Comparison of ENCODE assay signal across 8 mouse cellular contexts in the genomic region with DNA sequence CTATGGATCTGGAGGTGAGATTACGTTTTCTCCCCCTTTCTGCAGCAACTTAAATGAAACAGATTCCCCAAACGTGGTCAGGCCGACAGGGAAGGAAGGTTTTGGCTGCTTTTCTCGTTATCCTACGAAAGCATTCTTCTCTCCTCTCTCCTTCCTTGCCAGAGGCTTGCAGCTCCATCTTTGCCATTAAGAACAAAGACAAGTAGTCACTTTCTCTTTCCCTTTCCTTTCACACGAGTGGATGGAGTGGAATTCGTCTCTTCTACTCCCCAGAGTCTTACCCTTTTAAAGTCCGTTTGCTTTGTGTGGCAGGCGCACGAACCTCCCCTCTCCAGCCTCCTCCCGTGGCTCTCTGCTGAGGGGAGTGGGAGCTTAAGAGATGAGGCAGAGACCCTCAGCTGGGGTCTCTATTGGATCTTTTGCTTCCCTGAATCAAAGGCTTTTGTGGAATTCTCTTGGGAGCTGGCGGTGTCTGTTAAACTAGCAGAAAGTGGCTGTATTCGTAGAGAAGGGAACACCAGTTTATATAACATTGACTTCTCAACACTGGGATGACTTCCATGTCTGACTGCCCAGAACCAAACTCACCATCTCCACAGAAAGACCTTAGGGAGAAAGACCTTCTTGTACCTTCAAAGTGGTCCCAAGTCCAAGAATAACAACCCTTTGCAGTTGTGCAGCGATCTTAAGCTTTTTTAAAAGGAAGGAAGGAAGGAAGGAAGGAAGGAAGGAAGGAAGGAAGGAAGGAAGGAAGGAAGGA. TPM values are rescaled to one million over a fixed set of nuclear protein-coding genes. Genes with fewer than 3 reads are reported as not detected.
DNase-seq lines count a peak whose midpoint lies in the region; ATAC-seq and TF ChIP-seq lines count a peak whose summit lies in the region.

No protein-coding gene starts in this region.

- no peak for TF ChIP-seq POLR2A in bone marrow macrophage, adult 2 months (IDR thresholded peaks at IDR 0.05; ENCODE audit: borderline replicate concordance, low read depth, low read length)

- H3K9ac ChIP-seq in kidney, postnatal 0 days (ENCODE audit: low read depth, low read length): peak overlapping the region; percentile 65
- H3K9ac ChIP-seq in forebrain, postnatal 0 days: peak overlapping the region; percentile 81
- peak overlapping the region; percentile 35; the same call in 1 of the 2 replicates for H3K9ac ChIP-seq in liver, embryonic 13.5 days
- H3K9ac ChIP-seq in stomach, embryonic 16.5 days (ENCODE audit: low read length): peak overlapping the region; percentile 74

- intact Hi-C loops in gastrocnemius, postnatal 36 days (cut with DNase I): no loop called here

- DNase-seq in kidney, postnatal 0 days (ENCODE audit: low spot score): peak; percentile 44
- DNase-seq in kidney, postnatal 10 days: no peak
- peak; percentile 63 for DNase-seq in forebrain, postnatal 0 days
- no peak for DNase-seq in liver, embryonic 13.5 days
- no peak for DNase-seq in gastrocnemius, postnatal 36 days
- no peak for DNase-seq in right cerebral cortex, adult 18-20 months

- WGBS in kidney, postnatal 0 days: 2% methylated on average over 14 of the region's 14 CpGs
- under 1% methylated on average over 14 of the region's 14 CpGs for WGBS in forebrain, postnatal 0 days
- 9% methylated on average over 14 of the region's 14 CpGs for WGBS in liver, embryonic 13.5 days (ENCODE audit: insufficient replicate concordance)
- 4% methylated on average over 14 of the region's 14 CpGs for WGBS in stomach, embryonic 16.5 days

- H3K27me3 ChIP-seq in kidney, postnatal 0 days (ENCODE audit: insufficient read depth, low read length): no peaks in the 10 kb centered on the region
- no peaks in the 10 kb centered on the region for H3K27me3 ChIP-seq in forebrain, postnatal 0 days (ENCODE audit: insufficient read depth, low read length)
- peaks cover 40% of the 10 kb centered on the region for H3K27me3 ChIP-seq in liver, embryonic 13.5 days
- H3K27me3 ChIP-seq in stomach, embryonic 16.5 days (ENCODE audit: control insufficient read depth, insufficient read depth, low read length): no peaks in the 10 kb centered on the region

- no peak for ATAC-seq in kidney, postnatal 0 days (replicated peaks; ENCODE audit: low FRiP score, low read depth)
- ATAC-seq in forebrain, postnatal 0 days: no peak
- no peak for ATAC-seq in liver, embryonic 13.5 days (ENCODE audit: low read depth)
- no peak for ATAC-seq in stomach, embryonic 16.5 days (ENCODE audit: insufficient read depth, low FRiP score)

- H3K4me2 ChIP-seq in kidney, postnatal 0 days (ENCODE audit: low read length): peak overlapping the region; percentile 94
- H3K4me2 ChIP-seq in forebrain, postnatal 0 days (ENCODE audit: low read depth): peak overlapping the region; percentile 100
- peak overlapping the region; percentile 70 for H3K4me2 ChIP-seq in liver, embryonic 13.5 days
- peak overlapping the region; percentile 100 for H3K4me2 ChIP-seq in stomach, embryonic 16.5 days (ENCODE audit: low read depth, low read length)

- peak overlapping the region; percentile 44 for H3K4me3 ChIP-seq in kidney, postnatal 0 days (replicated peaks; ENCODE audit: low read depth, low read length)
- peak overlapping the region; percentile 70 for H3K4me3 ChIP-seq in bone marrow macrophage, adult 2 months (ENCODE audit: insufficient read depth, low read length)
- peak overlapping the region; percentile 65 for H3K4me3 ChIP-seq in forebrain, postnatal 0 days (ENCODE audit: low read depth, low read length)
- peak overlapping the region; percentile 49 for H3K4me3 ChIP-seq in liver, embryonic 13.5 days (replicated peaks)
- peak overlapping the region; percentile 55 for H3K4me3 ChIP-seq in stomach, embryonic 16.5 days (replicated peaks; ENCODE audit: low read length)

- no peak for TF ChIP-seq CTCF in kidney, postnatal 0 days (IDR thresholded peaks at IDR 0.05; ENCODE audit: low read depth)
- no peak for TF ChIP-seq CTCF in bone marrow macrophage, adult 2 months (IDR thresholded peaks at IDR 0.05; ENCODE audit: low read depth, low read length)
- TF ChIP-seq CTCF in forebrain, postnatal 0 days (IDR thresholded peaks at IDR 0.05; ENCODE audit: low read depth): no peak

- no peaks in the 10 kb centered on the region for H3K9me3 ChIP-seq in kidney, postnatal 0 days (replicated peaks; ENCODE audit: low read length)
- H3K9me3 ChIP-seq in forebrain, postnatal 0 days (ENCODE audit: low read length): no peaks in the 10 kb centered on the region
- no peaks in the 10 kb centered on the region for H3K9me3 ChIP-seq in liver, embryonic 13.5 days (replicated peaks)
- no peaks in the 10 kb centered on the region for H3K9me3 ChIP-seq in stomach, embryonic 16.5 days (replicated peaks; ENCODE audit: control insufficient read depth, low read length)

- peak overlapping the region; percentile 74 for H3K27ac ChIP-seq in kidney, postnatal 0 days
- H3K27ac ChIP-seq in bone marrow macrophage, adult 2 months (ENCODE audit: insufficient read depth, low read depth, low read length): peak overlapping the region; percentile 93
- peak overlapping the region; percentile 94 for H3K27ac ChIP-seq in forebrain, postnatal 0 days (ENCODE audit: low read depth, low read length)
- H3K27ac ChIP-seq in liver, embryonic 13.5 days: no peak overlapping the region
- H3K27ac ChIP-seq in stomach, embryonic 16.5 days (ENCODE audit: low read length): peak overlapping the region; percentile 54; the same call in 1 of the 2 replicates

- peaks cover 5% of the 10 kb centered on the region for H3K4me1 ChIP-seq in kidney, postnatal 0 days (replicated peaks; ENCODE audit: insufficient read depth, low read length)
- peaks cover 28% of the 10 kb centered on the region for H3K4me1 ChIP-seq in bone marrow macrophage, adult 2 months (ENCODE audit: control insufficient read depth, insufficient read depth, low read length)
- H3K4me1 ChIP-seq in forebrain, postnatal 0 days (ENCODE audit: insufficient read depth): no peaks in the 10 kb centered on the region; the same call in 1 of the 2 replicates
- peaks cover 33% of the 10 kb centered on the region for H3K4me1 ChIP-seq in liver, embryonic 13.5 days (replicated peaks)
- peaks cover 34% of the 10 kb centered on the region for H3K4me1 ChIP-seq in stomach, embryonic 16.5 days (ENCODE audit: control insufficient read depth, insufficient read depth, low read length)

- H3K36me3 ChIP-seq in kidney, postnatal 0 days (ENCODE audit: insufficient read depth, low read length): no peaks in the 10 kb centered on the region
- H3K36me3 ChIP-seq in forebrain, postnatal 0 days (ENCODE audit: insufficient read depth): peaks cover 18% of the 10 kb centered on the region
- H3K36me3 ChIP-seq in liver, embryonic 13.5 days: no peaks in the 10 kb centered on the region
- no peaks in the 10 kb centered on the region for H3K36me3 ChIP-seq in stomach, embryonic 16.5 days (ENCODE audit: control insufficient read depth, insufficient read depth, low read length)

RNA-seq across cellular contexts. Expression of gene Pik3ip1, which starts 1.0 kb away (rescaled TPM):
- 14.8 and 15.0 TPM in 2 replicates for polyA plus RNA-seq in kidney, postnatal 0 days (2015; fragmentation: Nextera tagmentation; extraction: Ambion mirVana)
- polyA plus RNA-seq in bone marrow macrophage, adult 2 months (2012; ENCODE audit: insufficient read depth, insufficient read length, missing spikeins): 1.6 and 1.7 TPM in 2 replicates
- 36.2 and 47.8 TPM in 2 replicates for total RNA-seq in forebrain, postnatal 0 days (2014; rRNA removed)
- polyA plus RNA-seq in forebrain, postnatal 0 days (2015; fragmentation: Nextera tagmentation; extraction: Ambion mirVana): 30.3 and 37.3 TPM in 2 replicates
- 1.1 and 1.5 TPM in 2 replicates for polyA plus RNA-seq in liver, embryonic 13.5 days (2015; fragmentation: Nextera tagmentation; extraction: Ambion mirVana)
- 9.4 and 11.8 TPM in 2 replicates for polyA plus RNA-seq in stomach, embryonic 16.5 days (2015; fragmentation: Nextera tagmentation; extraction: Ambion mirVana)
- total RNA-seq in gastrocnemius, postnatal 36 days (2021): 10 to 100 TPM; 21.2 to 25.0 TPM

RNA-seq across cellular contexts. Expression of gene Patz1, which starts 42.5 kb away (rescaled TPM):
- 47.8 and 51.0 TPM in 2 replicates for polyA plus RNA-seq in kidney, postnatal 0 days (2015; fragmentation: Nextera tagmentation; extraction: Ambion mirVana)
- polyA plus RNA-seq in bone marrow macrophage, adult 2 months (2012; ENCODE audit: insufficient read depth, insufficient read length, missing spikeins): 29.9 and 32.2 TPM in 2 replicates
- total RNA-seq in forebrain, postnatal 0 days (2014; rRNA removed): 58.2 and 70.7 TPM in 2 replicates
- polyA plus RNA-seq in forebrain, postnatal 0 days (2015; fragmentation: Nextera tagmentation; extraction: Ambion mirVana): 39.5 and 43.0 TPM in 2 replicates
- 14.8 and 15.8 TPM in 2 replicates for polyA plus RNA-seq in liver, embryonic 13.5 days (2015; fragmentation: Nextera tagmentation; extraction: Ambion mirVana)
- 26.1 and 26.5 TPM in 2 replicates for polyA plus RNA-seq in stomach, embryonic 16.5 days (2015; fragmentation: Nextera tagmentation; extraction: Ambion mirVana)
- total RNA-seq in gastrocnemius, postnatal 36 days (2021): 10 to 100 TPM in 1 of 2 experiments, 1 to 10 TPM in 1; 8.3 to 19.4 TPM

Comparison
In these comparisons a context has a peak if more than half of its experiments do, and no peak if none do; other contexts are left out.
1. DNase-seq: peak in kidney, postnatal 0 days (single experiment) and forebrain, postnatal 0 days (single experiment); none in kidney, postnatal 10 days (single experiment), liver, embryonic 13.5 days (single experiment), gastrocnemius, postnatal 36 days (0 of 2) and right cerebral cortex, adult 18-20 months (single experiment).
2. Peak in every context shown above with its lines, with median percentiles within 50 percentile points of each other: H3K4me2 ChIP-seq, H3K4me3 ChIP-seq and H3K9ac ChIP-seq.